Mouse (Mus musculus): Measurements from ENCODE around the gene Traf4. TPM values are rescaled to one million over a fixed set of nuclear protein-coding genes. Genes with fewer than 3 reads are reported as not detected.

Traf4 gene
- polyA plus RNA-seq, 1 experiment from 2014 or later: 28.6 TPM

GRCm38 (mm10) chr11:78177903-78178858 is 12.8 kb upstream of the Traf4 start:
- H3K4me2 ChIP-seq (ENCODE audit: low read depth, low read length): peak overlapping the region; percentile 71

GRCm38 (mm10) chr11:78177437-78177836 is 12.0 kb upstream of the Traf4 start:
- 0% methylated on average over 10 of the region's 10 CpGs for WGBS (ENCODE audit: insufficient replicate concordance)
- Histone ChIP-seq H3K27me3 (ENCODE audit: control insufficient read depth, insufficient read depth, low read depth, low read length) (no peaks in the 10 kb centered on the region), H3K27ac (ENCODE audit: low read length) (peak overlapping the region; percentile 98), H3K36me3 (ENCODE audit: control insufficient read depth, insufficient read depth) (peaks cover 27% of the 10 kb centered on the region), H3K4me3 (ENCODE audit: low read depth, low read length) (peak overlapping the region; percentile 87), H3K9ac (ENCODE audit: low read depth, low read length) (peak overlapping the region; percentile 95), H3K9me3 (replicated peaks; ENCODE audit: control insufficient read depth, low read length) (no peaks in the 10 kb centered on the region), H3K4me1 (ENCODE audit: control insufficient read depth, low read depth, low read length) (peaks cover 55% of the 10 kb centered on the region), H3K4me2 (ENCODE audit: low read depth, low read length) (peak overlapping the region; percentile 71)
- peak; percentile 38 for ATAC-seq (ENCODE audit: low read depth)

More at GRCm38 (mm10) chr11:78177903-78178858, 12.8 kb upstream of the Traf4 start:
- Histone ChIP-seq H3K27ac (ENCODE audit: low read length) (peak overlapping the region; percentile 98), H3K36me3 (ENCODE audit: control insufficient read depth, insufficient read depth) (peaks cover 27% of the 10 kb centered on the region), H3K9ac (ENCODE audit: low read depth, low read length) (peak overlapping the region; percentile 95), H3K9me3 (replicated peaks; ENCODE audit: control insufficient read depth, low read length) (no peaks in the 10 kb centered on the region), H3K27me3 (ENCODE audit: control insufficient read depth, insufficient read depth, low read depth, low read length) (no peaks in the 10 kb centered on the region), H3K4me3 (ENCODE audit: low read depth, low read length) (peak overlapping the region; percentile 87), H3K4me1 (ENCODE audit: control insufficient read depth, low read depth, low read length) (peaks cover 51% of the 10 kb centered on the region)
- peak; percentile 78 for ATAC-seq (ENCODE audit: low read depth)
- under 1% methylated on average over 73 of the region's 84 CpGs for whole genome bisulfite sequencing (ENCODE audit: insufficient replicate concordance)

GRCm38 (mm10) chr11:78176905-78177331 is 11.5 kb upstream of the Traf4 start:
- H3K9ac ChIP-seq (ENCODE audit: low read depth, low read length): peak overlapping the region; percentile 95
- H3K4me1 ChIP-seq (ENCODE audit: control insufficient read depth, low read depth, low read length): peaks cover 56% of the 10 kb centered on the region
- ATAC-seq (ENCODE audit: low read depth): no peak
- under 1% methylated on average over 23 of the region's 23 CpGs for WGBS (ENCODE audit: insufficient replicate concordance)
- peak overlapping the region; percentile 71 for H3K4me2 ChIP-seq (ENCODE audit: low read depth, low read length)
- H3K9me3 ChIP-seq (replicated peaks; ENCODE audit: control insufficient read depth, low read length): no peaks in the 10 kb centered on the region
- peaks cover 26% of the 10 kb centered on the region for H3K36me3 ChIP-seq (ENCODE audit: control insufficient read depth, insufficient read depth)
- peak overlapping the region; percentile 98 for H3K27ac ChIP-seq (ENCODE audit: low read length)
- H3K27me3 ChIP-seq (ENCODE audit: control insufficient read depth, insufficient read depth, low read depth, low read length): no peaks in the 10 kb centered on the region
- H3K4me3 ChIP-seq (ENCODE audit: low read depth, low read length): peak overlapping the region; percentile 87

- 0% methylated on average over 32 of the region's 32 CpGs for WGBS (ENCODE audit: insufficient replicate concordance)
- Histone ChIP-seq H3K27ac (ENCODE audit: low read length) (peak within 1 kb of the TSS; percentile 98), H3K4me2 (ENCODE audit: low read depth, low read length) (peak within 1 kb of the TSS; percentile 71), H3K27me3 (ENCODE audit: control insufficient read depth, insufficient read depth, low read depth, low read length) (no peaks in the 10 kb centered on the region), H3K4me3 (ENCODE audit: low read depth, low read length) (peak within 1 kb of the TSS; percentile 87), H3K9me3 (replicated peaks; ENCODE audit: control insufficient read depth, low read length) (no peaks in the 10 kb centered on the region), H3K36me3 (ENCODE audit: control insufficient read depth, insufficient read depth) (peaks cover 21% of the 10 kb centered on the region), H3K4me1 (ENCODE audit: control insufficient read depth, low read depth, low read length) (peaks cover 56% of the 10 kb centered on the region), H3K9ac (ENCODE audit: low read depth, low read length) (peak within 1 kb of the TSS; percentile 95)
- ATAC-seq (ENCODE audit: low read depth): peak; percentile 28
These were observed 11.0 kb upstream of the Traf4 start, which contains the start of the genes Nek8 and Tlcd1 for GRCm38 (mm10) chr11:78176402-78176862. Gene Nek8, minus strand, starts transcription at chr11:78176675. Gene Tlcd1, plus strand, starts transcription at chr11:78176711.

- Histone ChIP-seq H3K27ac (ENCODE audit: low read length) (peak overlapping the region; percentile 98), H3K4me3 (ENCODE audit: low read depth, low read length) (peak overlapping the region; percentile 87), H3K27me3 (ENCODE audit: control insufficient read depth, insufficient read depth, low read depth, low read length) (no peaks in the 10 kb centered on the region), H3K4me2 (ENCODE audit: low read depth, low read length) (peak overlapping the region; percentile 71), H3K4me1 (ENCODE audit: control insufficient read depth, low read depth, low read length) (peaks cover 50% of the 10 kb centered on the region), H3K9ac (ENCODE audit: low read depth, low read length) (peak overlapping the region; percentile 95), H3K36me3 (ENCODE audit: control insufficient read depth, insufficient read depth) (peaks cover 15% of the 10 kb centered on the region), H3K9me3 (replicated peaks; ENCODE audit: control insufficient read depth, low read length) (no peaks in the 10 kb centered on the region)
- 0% methylated on average over 9 of the region's 10 CpGs for WGBS (ENCODE audit: insufficient replicate concordance)
- peak; percentile 57; the same call in 1 of the 2 replicates for ATAC-seq (ENCODE audit: low read depth)
These were observed 10.5 kb upstream of the Traf4 start for GRCm38 (mm10) chr11:78175771-78176401.

GRCm38 (mm10) chr11:78174506-78174905 is 9.1 kb upstream of the Traf4 start:
- Histone ChIP-seq H3K4me1 (ENCODE audit: control insufficient read depth, low read depth, low read length) (peaks cover 47% of the 10 kb centered on the region), H3K9ac (ENCODE audit: low read depth, low read length) (no peak overlapping the region), H3K4me2 (ENCODE audit: low read depth, low read length) (no peak overlapping the region), H3K36me3 (ENCODE audit: control insufficient read depth, insufficient read depth) (peaks cover 2% of the 10 kb centered on the region; the same call in 1 of the 2 replicates), H3K4me3 (ENCODE audit: low read depth, low read length) (no peak overlapping the region), H3K27me3 (ENCODE audit: control insufficient read depth, insufficient read depth, low read depth, low read length) (no peaks in the 10 kb centered on the region), H3K27ac (ENCODE audit: low read length) (no peak overlapping the region), H3K9me3 (replicated peaks; ENCODE audit: control insufficient read depth, low read length) (no peaks in the 10 kb centered on the region)
- ATAC-seq (ENCODE audit: low read depth): no peak
- 85% methylated on average over 3 of the region's 3 CpGs for WGBS (ENCODE audit: insufficient replicate concordance)

- Histone ChIP-seq H3K4me1 (ENCODE audit: control insufficient read depth, low read depth, low read length) (peaks cover 59% of the 10 kb centered on the region), H3K27me3 (ENCODE audit: control insufficient read depth, insufficient read depth, low read depth, low read length) (no peaks in the 10 kb centered on the region), H3K4me3 (ENCODE audit: low read depth, low read length) (no peak overlapping the region), H3K9me3 (replicated peaks; ENCODE audit: control insufficient read depth, low read length) (no peaks in the 10 kb centered on the region), H3K4me2 (ENCODE audit: low read depth, low read length) (no peak overlapping the region), H3K27ac (ENCODE audit: low read length) (no peak overlapping the region), H3K36me3 (ENCODE audit: control insufficient read depth, insufficient read depth) (no peaks in the 10 kb centered on the region), H3K9ac (ENCODE audit: low read depth, low read length) (no peak overlapping the region)
- no peak for ATAC-seq (ENCODE audit: low read depth)
- 76% methylated on average over 19 of the region's 19 CpGs for whole genome bisulfite sequencing (ENCODE audit: insufficient replicate concordance)
These were observed 7.5 kb upstream of the Traf4 start for GRCm38 (mm10) chr11:78172748-78173383.

GRCm38 (mm10) chr11:78172034-78172747 is 6.8 kb upstream of the Traf4 start:
- Histone ChIP-seq H3K36me3 (ENCODE audit: control insufficient read depth, insufficient read depth) (no peaks in the 10 kb centered on the region), H3K9me3 (replicated peaks; ENCODE audit: control insufficient read depth, low read length) (no peaks in the 10 kb centered on the region), H3K9ac (ENCODE audit: low read depth, low read length) (no peak overlapping the region; the same call in 1 of the 2 replicates), H3K4me2 (ENCODE audit: low read depth, low read length) (no peak overlapping the region), H3K4me1 (ENCODE audit: control insufficient read depth, low read depth, low read length) (peaks cover 66% of the 10 kb centered on the region), H3K27me3 (ENCODE audit: control insufficient read depth, insufficient read depth, low read depth, low read length) (no peaks in the 10 kb centered on the region), H3K27ac (ENCODE audit: low read length) (no peak overlapping the region), H3K4me3 (ENCODE audit: low read depth, low read length) (no peak overlapping the region)
- 83% methylated on average over 16 of the region's 16 CpGs for WGBS (ENCODE audit: insufficient replicate concordance)
- no peak for ATAC-seq (ENCODE audit: low read depth)
